Mouse (Mus musculus) monocyte, adult 2 months (primary cell): Measurements from ENCODE around the gene Dpm1.

Experiments
- DNase-seq, 2 experiments: peaks; one replicate each; pipeline ENCODE4 v3.0.0; 2022; ENCODE audit warnings: low spot score in 2 of 2, low read depth in 1 of 2

The Dpm1 gene

GRCm38 (mm10) chr2:168229116-168230025, 1.0 kb downstream of the Dpm1 start:
- DNase-seq: peak in 1 of 2 experiments; percentile 56

- no peak for DNase-seq
These were observed 7.1 kb downstream of the Dpm1 start for GRCm38 (mm10) chr2:168223326-168223725.

DNA sequence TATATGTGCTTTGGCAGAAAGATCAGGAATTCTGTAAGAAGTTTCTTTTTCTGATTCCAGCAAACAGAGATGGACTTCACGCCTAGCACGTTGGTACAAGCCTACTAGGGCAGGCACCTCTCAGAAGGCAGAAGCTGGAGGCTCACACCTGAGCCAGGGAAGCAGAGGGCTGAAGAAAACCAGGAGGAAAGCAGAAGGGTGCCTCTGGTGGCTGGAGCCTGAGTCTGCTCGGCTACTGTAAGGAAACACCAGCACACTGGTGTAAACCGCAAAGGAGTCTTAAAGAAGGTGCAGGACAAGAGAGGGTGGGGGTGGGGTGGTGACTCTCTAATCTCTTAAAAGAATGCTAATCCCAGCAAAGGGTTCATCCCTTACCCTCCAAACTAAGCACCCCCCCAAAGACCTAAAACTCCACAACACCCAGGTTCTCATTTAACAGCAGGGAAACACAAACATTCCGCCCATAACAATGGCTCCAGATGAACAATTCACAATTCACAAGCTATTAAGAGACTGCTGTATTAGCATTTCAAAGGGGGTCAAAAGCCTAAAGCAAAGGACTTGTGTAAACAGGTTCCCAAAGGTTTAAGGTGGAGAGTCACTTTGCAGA, 16.5 kb downstream of the Dpm1 start:
- DNase-seq: no peak

DNA sequence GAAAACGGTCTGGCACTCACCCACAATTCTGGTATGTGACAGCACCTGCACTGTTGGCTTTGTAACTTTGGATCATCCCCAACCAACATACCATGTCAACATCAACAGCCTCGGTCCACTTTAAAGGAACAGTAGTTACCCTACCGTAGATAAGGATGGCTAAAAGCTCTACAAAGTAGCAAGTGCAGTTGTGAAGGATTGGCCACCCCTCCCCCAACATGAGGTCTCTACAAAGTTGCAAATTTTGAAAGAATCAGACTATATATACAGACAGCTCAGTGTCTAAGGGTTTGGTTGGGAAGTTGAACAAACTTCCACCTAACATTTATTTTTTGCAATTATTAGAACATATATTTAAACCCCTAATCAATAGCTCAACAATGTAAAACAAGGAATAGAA, 22.5 kb downstream of the Dpm1 start:
- DNase-seq: no peak

DNA sequence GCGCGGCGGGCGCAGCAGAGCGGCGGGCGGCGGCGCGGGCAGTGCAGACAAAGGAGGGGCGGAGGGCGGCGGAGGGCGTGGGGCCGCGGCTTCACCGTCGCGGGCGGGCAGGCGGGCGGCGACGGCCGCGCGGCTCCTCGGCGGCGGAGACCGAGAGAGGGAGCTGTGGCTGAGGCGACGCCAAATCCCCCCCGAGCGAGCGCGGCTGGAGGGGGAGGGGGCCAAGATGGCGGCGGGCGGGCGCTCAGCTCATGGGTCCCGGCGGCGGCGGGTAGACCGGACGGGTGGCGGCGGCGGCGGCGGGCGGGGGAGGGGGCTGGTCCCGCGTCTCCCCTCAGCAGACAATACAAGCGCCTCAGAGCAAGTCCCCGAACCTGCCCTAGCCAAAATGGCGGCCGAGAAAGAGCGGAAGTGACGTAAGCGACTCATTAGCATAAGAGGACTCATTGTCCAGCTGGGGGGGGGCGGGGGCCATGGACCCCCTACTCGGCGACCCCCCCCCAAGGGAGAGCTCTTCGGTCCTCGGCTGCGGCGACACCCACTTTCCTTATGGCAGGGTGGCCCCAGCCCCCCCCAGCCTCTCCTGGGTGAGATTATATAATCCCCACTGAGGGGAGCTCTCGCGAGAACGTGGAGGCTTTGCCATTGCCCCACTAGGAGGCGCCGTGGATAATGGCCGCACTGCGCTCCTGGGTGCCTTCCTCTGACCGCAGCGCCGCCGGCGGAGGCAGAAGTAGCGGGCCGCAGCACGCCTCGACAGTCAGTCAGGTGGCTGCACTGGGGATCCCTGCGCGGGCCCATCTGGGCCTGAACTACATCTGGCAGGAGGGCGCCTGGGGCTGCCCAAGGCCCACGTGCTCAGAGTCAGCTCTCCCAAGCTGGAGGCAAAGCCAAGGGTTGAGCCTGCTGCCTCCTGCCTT, 23.4 kb downstream of the Dpm1 start, which contains the start of gene Adnp:
Gene Adnp (minus strand): TSS at position 388 of the 920 bp plus-strand sequence.
- DNase-seq: peak; percentile 93 to 97

GRCm38 (mm10) chr2:168205681-168206631, 24.4 kb downstream of the Dpm1 start:
- no peak for DNase-seq

GRCm38 (mm10) chr2:168205265-168205664, 25.1 kb downstream of the Dpm1 start:
- DNase-seq: peak; percentile 80 to 83

GRCm38 (mm10) chr2:168204476-168204999, 25.9 kb downstream of the Dpm1 start:
- no peak for DNase-seq

DNA sequence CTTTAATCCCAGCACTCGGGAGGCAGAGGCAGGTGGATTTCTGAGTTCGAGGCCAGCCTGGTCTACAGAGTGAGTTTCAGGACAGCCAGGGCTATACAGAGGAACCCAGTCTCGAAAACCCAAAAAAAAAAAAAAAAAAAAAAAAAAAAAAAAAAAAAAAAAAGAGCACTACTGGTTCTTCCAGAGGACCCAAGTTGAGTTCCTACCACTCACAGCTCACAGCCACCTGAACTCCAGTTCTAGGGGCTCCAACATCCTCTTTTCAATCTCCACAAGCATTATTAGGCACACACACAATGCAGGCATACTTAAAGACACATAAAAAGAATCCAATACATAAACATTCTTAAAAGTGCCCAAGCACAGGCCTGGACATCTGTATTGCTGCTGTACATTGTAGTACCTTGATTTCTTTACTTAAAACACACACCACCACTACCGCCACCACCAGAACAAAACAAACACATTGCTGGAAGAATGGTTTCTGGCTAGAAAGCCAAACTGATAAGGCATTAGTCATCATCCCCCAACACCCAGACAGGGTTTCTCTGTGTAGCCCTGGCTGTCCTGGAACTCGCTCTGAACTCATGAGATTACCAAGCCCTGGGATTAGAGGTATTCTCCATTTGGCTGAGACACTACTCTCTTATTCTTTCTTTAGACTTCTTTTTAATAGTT, 30.2 kb downstream of the Dpm1 start:
- no peak for DNase-seq

GRCm38 (mm10) chr2:168199476-168199875, 30.9 kb downstream of the Dpm1 start:
- DNase-seq: no peak

DNA sequence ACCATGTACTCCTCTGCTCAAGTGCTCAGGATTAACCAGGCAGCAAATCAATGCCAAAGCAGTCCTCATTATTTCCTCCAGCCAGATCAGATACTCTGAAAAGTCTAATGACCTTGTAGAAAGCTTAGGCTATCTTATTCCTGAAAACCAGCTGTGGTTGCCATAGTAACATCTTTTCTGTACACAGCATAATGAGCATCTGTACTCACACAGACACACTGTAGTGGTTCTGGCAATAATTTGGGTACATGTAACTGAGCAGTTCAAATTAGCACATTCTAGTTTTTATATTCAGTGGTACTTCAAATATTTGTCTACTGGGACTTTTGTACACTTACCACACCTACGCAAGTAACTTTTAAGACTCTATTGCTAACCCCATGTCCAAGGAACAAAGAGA, 32.0 kb downstream of the Dpm1 start:
- DNase-seq: no peak

GRCm38 (mm10) chr2:168195721-168196120, 34.7 kb downstream of the Dpm1 start:
- DNase-seq: no peak

- no peak for DNase-seq
These were observed 36.7 kb downstream of the Dpm1 start for GRCm38 (mm10) chr2:168193685-168194084.

DNA sequence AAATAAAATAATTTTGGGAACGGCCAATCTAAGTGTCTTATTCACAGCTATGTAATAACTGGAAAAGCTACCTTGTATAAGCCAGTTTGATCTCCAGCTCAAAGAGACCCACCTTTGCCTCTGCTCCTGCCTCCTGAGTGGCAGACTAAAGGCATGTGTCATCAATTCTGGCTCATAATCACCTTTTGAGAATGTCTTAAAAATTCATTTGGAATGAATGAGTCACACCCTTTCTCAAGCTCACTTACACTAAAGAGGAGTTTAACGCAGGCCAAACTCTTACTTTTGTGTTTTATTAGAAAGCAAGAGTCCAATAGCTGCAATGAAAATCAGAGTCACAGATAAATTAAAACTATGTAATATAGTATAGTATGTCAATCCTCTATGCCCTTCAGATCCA, 38.5 kb downstream of the Dpm1 start:
- DNase-seq: no peak

GRCm38 (mm10) chr2:168175946-168176345, 54.4 kb downstream of the Dpm1 start:
- DNase-seq: no peak

DNA sequence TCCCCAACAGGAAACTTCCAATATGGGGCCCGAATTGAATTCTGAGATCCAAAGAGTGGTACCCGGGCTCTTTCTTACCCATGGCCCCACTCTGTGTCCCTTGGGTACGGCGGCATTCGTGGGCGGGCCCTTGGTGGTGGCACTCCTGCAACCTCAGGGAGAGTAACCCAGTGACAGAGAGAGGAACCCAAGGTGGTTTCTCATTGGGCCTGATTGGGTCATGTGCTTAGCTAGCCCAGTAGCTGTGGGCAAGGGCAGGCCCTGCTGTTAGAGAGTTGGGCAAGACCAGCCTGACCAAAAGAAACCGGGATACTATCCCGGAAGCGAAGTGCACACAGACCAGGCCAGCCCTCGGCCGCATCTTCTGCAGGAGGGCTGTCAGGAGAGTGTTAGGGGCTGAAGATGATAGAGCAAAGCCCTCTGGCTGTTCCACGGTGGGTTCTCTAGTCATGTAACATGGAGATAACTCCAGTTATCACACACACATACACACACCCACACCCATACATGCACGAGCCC, 60.2 kb downstream of the Dpm1 start:
- peak; percentile 76 to 77 for DNase-seq

- DNase-seq: no peak
These were observed 60.6 kb downstream of the Dpm1 start for GRCm38 (mm10) chr2:168169800-168170113.

DNA sequence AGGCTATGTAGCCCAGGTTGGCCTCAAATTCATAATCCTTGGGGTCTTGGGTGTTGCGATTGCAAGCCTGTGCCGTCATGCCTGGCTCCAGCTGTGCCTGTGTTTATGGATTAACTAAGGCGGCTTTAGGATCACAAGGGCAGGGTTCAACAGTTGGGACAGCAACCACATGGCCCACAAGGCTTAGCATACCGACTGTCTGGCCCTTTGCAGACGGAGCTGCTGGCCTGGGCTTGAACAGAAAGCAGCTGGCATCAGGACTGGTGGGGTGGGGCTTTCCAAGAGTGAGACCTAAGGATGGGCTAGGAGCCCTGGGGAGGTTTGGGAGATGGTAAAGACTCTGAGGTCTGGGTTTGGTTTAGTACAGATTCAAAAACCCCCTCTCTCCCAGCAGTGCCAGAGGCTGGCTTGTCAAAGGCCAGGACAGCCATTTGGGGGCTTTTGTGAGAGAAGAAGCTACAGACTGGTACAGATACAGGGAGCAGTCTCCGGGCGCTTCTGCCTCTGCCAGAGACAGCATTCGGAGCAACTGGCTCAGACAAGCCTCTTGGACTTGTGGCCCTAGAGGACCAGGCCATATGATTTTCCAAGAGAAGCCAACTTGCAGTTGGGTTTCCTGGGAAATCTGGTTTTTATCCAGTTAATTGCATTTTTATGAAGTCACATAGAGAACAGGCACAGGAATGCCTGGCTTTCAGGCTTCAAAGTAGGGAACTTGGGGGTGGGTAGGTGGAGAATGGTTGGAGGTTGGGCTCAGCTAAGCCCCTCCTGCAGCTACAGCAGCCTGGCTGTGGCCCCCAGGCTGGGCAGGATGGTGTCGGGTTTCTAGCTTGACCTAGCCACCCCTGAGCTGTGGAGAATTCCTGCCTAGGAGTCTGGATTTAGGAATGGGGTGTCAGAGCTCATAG, 61.2 kb downstream of the Dpm1 start:
- no peak for DNase-seq
